Mouse (Mus musculus) right cerebral cortex, postnatal 36 days (tissue): ENCODE measurements at regions not wholly inside any gene's neighbourhood (a gene's known extent, or its start where the extent isn't known, plus 50 kb on each side); places are given as distances from the start of the nearest gene placed in this dataset.
"Not testable (repeated sequence)": the region's sequence is repeated elsewhere in the genome, so short reads cannot be mapped to it uniquely, and the experiment has no call there.

Source experiments
- DNase-seq, 2 experiments: peaks; one replicate each; pipeline ENCODE4 v3.0.0; 2022; ENCODE audit warnings: low spot score in 2 of 2, mixed read lengths in 1 of 2

GRCm38 (mm10) chr12:23026976-23027375 is 753.1 kb downstream of the Gm10330 start:
- not testable (repeated sequence) for DNase-seq

DNA sequence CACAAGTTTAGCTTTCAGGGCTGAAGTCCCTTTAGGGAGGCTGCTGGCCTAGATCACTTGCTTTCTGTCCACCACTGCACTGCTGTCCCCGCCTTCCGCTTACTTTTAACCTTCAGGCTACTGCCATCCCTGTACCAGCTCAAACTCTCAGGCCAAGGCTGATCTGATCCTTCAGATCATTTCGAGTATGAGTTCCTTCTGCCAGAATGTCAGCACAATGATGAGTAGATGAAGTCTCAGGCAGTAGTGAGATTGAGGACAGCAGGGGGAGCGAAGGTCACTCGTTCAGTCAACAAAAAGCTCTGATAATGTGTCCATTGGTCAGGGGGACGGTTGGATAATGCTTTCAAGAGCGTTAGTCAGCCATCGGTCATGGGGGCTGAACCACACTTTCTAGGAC is 756.5 kb downstream of the Gm10330 start:
- not testable (repeated sequence) for DNase-seq

GRCm38 (mm10) chr12:23010199-23010598 is 769.9 kb downstream of the Gm10330 start:
- DNase-seq = peak in 1 of 2 experiments; percentile 1

- DNase-seq = not testable (repeated sequence)
Measured at GRCm38 (mm10) chr12:23009662-23010061, 770.4 kb downstream of the Gm10330 start.
